Mouse (Mus musculus) neural tube, embryonic 12.5 days (tissue): ENCODE measurements around the gene Ifnlr1. TPM values are rescaled to one million over a fixed set of nuclear protein-coding genes. Genes with fewer than 3 reads are reported as not detected.

Experiments used
- polyA plus RNA-seq: library from polyadenylated mRNA; unstranded; fragments of >200 nt; fragmentation: Nextera tagmentation; extraction: Ambion mirVana; gene quantifications from 2 replicates; pipeline ENCODE4 v1.2.1, GENCODE M21; 2016

Ifnlr1 gene
- polyA plus RNA-seq, 1 experiment from 2014 or later: 0.22 TPM

Other genes starting within 250 kb of the Ifnlr1 start
- 0.41 TPM in 1 of 2 replicates, not detected in the other for gene Stpg1, start 191.5 kb upstream of the Ifnlr1 start, polyA plus RNA-seq
- 3.8 and 4.7 TPM in 2 replicates for gene Nipal3, start 191.2 kb upstream of the Ifnlr1 start, polyA plus RNA-seq
- gene Grhl3, start 112.7 kb upstream of the Ifnlr1 start, polyA plus RNA-seq: 1.8 and 1.9 TPM in 2 replicates
- gene Il22ra1, start 41.9 kb downstream of the Ifnlr1 start, polyA plus RNA-seq: not detected in 2 replicates
- 1.1 and 1.5 TPM in 2 replicates for gene Myom3, start 73.4 kb downstream of the Ifnlr1 start, polyA plus RNA-seq
- gene Srsf10, start 169.5 kb downstream of the Ifnlr1 start, polyA plus RNA-seq: 279 and 303 TPM in 2 replicates
- 145 and 154 TPM in 2 replicates for gene Pnrc2, start 187.6 kb downstream of the Ifnlr1 start, polyA plus RNA-seq
- 0.32 and 0.34 TPM in 2 replicates for gene Cnr2, start 209.1 kb downstream of the Ifnlr1 start, polyA plus RNA-seq
- gene Fuca1, start 234.4 kb downstream of the Ifnlr1 start, polyA plus RNA-seq: 48.2 and 53.6 TPM in 2 replicates